Mouse (Mus musculus) embryonic facial prominence, embryonic 14.5 days (tissue): ENCODE measurements around the gene Zkscan8. TPM values are rescaled to one million over a fixed set of nuclear protein-coding genes. Genes with fewer than 3 reads are reported as not detected.
"Not testable (repeated sequence)": the region's sequence is repeated elsewhere in the genome, so short reads cannot be mapped to it uniquely, and the experiment has no call there.

Experiments used
- ATAC-seq: fragments of 200-750 bp; cut with Nextera tagmentation; 2 replicates; pipeline ENCODE4 v1.8.0; 2017; ENCODE audit warnings: low read depth, moderate number of reproducible peaks, moderate TSS enrichment
- DNase-seq: peaks from one replicate; pipeline ENCODE4 v3.0.0-alpha.2; 2015; ENCODE audit warnings: low spot score
- H3K27ac ChIP-seq: fragments of 300-500 bp; sonication (generic); replicated peaks from 2 replicates; pipeline ENCODE4 v1.5.1; 2014; ENCODE audit warnings: low read depth, mild to moderate bottlenecking, low read length, moderate library complexity
- H3K27me3 ChIP-seq: fragments of 300-500 bp; sonication (generic); replicated peaks from 2 replicates; pipeline ENCODE4 v1.6.1; 2014; ENCODE audit warnings: low read length; ENCODE audit not compliant: control insufficient read depth, insufficient read depth
- H3K36me3 ChIP-seq: fragments of 300-500 bp; sonication (generic); 2 replicates; pipeline ENCODE4 v1.6.1; 2014; ENCODE audit warnings: low read length, mixed read lengths; ENCODE audit not compliant: control insufficient read depth, insufficient read depth
- H3K4me1 ChIP-seq: fragments of 300-500 bp; sonication (generic); 2 replicates; pipeline ENCODE4 v1.6.1; 2014; ENCODE audit warnings: antibody characterized with exemption, low read length; ENCODE audit not compliant: control insufficient read depth, insufficient read depth
- H3K4me2 ChIP-seq: fragments of 300-500 bp; sonication (generic); 2 replicates; pipeline ENCODE4 v1.6.1; 2014; ENCODE audit warnings: low read depth, mild to moderate bottlenecking, low read length, moderate library complexity, mixed read lengths
- H3K4me3 ChIP-seq: fragments of 300-500 bp; sonication (generic); 2 replicates; pipeline ENCODE4 v1.5.1; 2014; ENCODE audit warnings: low read depth, mild to moderate bottlenecking, low read length
- H3K9ac ChIP-seq: fragments of 300-500 bp; sonication (generic); 2 replicates; pipeline ENCODE4 v1.6.1; 2014; ENCODE audit warnings: low read depth, mild to moderate bottlenecking, low read length, moderate library complexity, mixed read lengths
- H3K9me3 ChIP-seq: fragments of 300-500 bp; sonication (generic); 2 replicates; pipeline ENCODE4 v1.6.1; 2016; ENCODE audit warnings: low read length; ENCODE audit not compliant: control insufficient read depth
- WGBS: fragments of 180-500 bp; shearing (Covaris S2); extraction: QIAGEN DNeasy Blood & Tissue Kit; methylation state at CpG from one replicate; pipeline ENCODE4 v1.1.7; 2014; 5-methylcytosine and 5-hydroxymethylcytosine counted together
- polyA plus RNA-seq: library from polyadenylated mRNA; unstranded; fragments of >200 nt; fragmentation: Nextera tagmentation; extraction: Ambion mirVana; gene quantifications from 2 replicates; pipeline ENCODE4 v1.2.1, GENCODE M21; 2014

Gene Zkscan8
- polyA plus RNA-seq, 1 experiment from 2014 or later, result 8.5 TPM

- H3K4me1 ChIP-seq, result no peaks in the 10 kb centered on the region
- WGBS, result 92% methylated on average over 16 of the region's 21 CpGs
These were observed 35.8 kb downstream of the Zkscan8 start, which contains the start of gene AK157302 for GRCm38 (mm10) chr13:21495080-21495479. Gene AK157302 (plus strand): TSS chr13:21495223.

GRCm38 (mm10) chr13:21492847-21493246 is 38.1 kb downstream of the Zkscan8 start:
- no peaks in the 10 kb centered on the region for H3K9me3 ChIP-seq
- no peak overlapping the region for H3K4me2 ChIP-seq
- no peaks in the 10 kb centered on the region for H3K27me3 ChIP-seq
- no peaks in the 10 kb centered on the region for H3K36me3 ChIP-seq
- no peak for ATAC-seq
- H3K4me1 ChIP-seq, result no peaks in the 10 kb centered on the region
- DNase-seq, result no peak
- no peak overlapping the region for H3K4me3 ChIP-seq
- H3K27ac ChIP-seq, result no peak overlapping the region
- H3K9ac ChIP-seq, result no peak overlapping the region
- WGBS, result 93% methylated on average over 5 of the region's 5 CpGs

More at GRCm38 (mm10) chr13:21495080-21495479, 35.8 kb downstream of the Zkscan8 start, which contains the start of gene AK157302:
- Histone ChIP-seq H3K36me3 (no peaks in the 10 kb centered on the region), H3K9me3 (no peaks in the 10 kb centered on the region), H3K27me3 (no peaks in the 10 kb centered on the region), H3K27ac (no peak within 1 kb of the TSS), H3K4me3 (no peak within 1 kb of the TSS), H3K4me2 (no peak within 1 kb of the TSS), H3K9ac (no peak within 1 kb of the TSS)
- ATAC-seq, result no peak
- DNase-seq, result no peak

GRCm38 (mm10) chr13:21486881-21487280 is 44.0 kb downstream of the Zkscan8 start:
- Histone ChIP-seq H3K27me3 (no peaks in the 10 kb centered on the region), H3K9me3 (peaks cover 4% of the 10 kb centered on the region; the same call in 1 of the 2 replicates), H3K4me1 (no peaks in the 10 kb centered on the region), H3K36me3 (peaks cover 15% of the 10 kb centered on the region; the same call in 1 of the 2 replicates), H3K4me2 (no peak overlapping the region), H3K27ac (no peak overlapping the region), H3K9ac (no peak overlapping the region), H3K4me3 (no peak overlapping the region)
- no peak for DNase-seq
- ATAC-seq, result no peak
- 89% methylated on average over 1 of the region's 1 CpGs for WGBS

- Histone ChIP-seq H3K4me2 (peak within 1 kb of the TSS; percentile 65), H3K27ac (peak within 1 kb of the TSS; percentile 70), H3K9ac (peak within 1 kb of the TSS; percentile 68), H3K4me3 (peak within 1 kb of the TSS; percentile 62)
- H3K9me3 ChIP-seq, H3K4me1 ChIP-seq, H3K27me3 ChIP-seq, H3K36me3 ChIP-seq: not testable (repeated sequence)
- peak; percentile 89 for DNase-seq
- 2% methylated on average over 19 of the region's 31 CpGs for WGBS
- ATAC-seq, result peak; percentile 83
These were observed 51.9 kb downstream of the Zkscan8 start, which contains the start of the genes Zkscan4 and Gm10065 for GRCm38 (mm10) chr13:21478759-21479670. Gene Zkscan4 (plus strand): TSS chr13:21478907. Gene Gm10065 (minus strand): TSS chr13:21479441.

GRCm38 (mm10) chr13:21472427-21472826 is 58.5 kb downstream of the Zkscan8 start:
- no peak overlapping the region for H3K4me3 ChIP-seq
- H3K4me2 ChIP-seq, result no peak overlapping the region
- WGBS, result 34% methylated on average over 4 of the region's 4 CpGs
- no peaks in the 10 kb centered on the region for H3K4me1 ChIP-seq
- DNase-seq (no peak), ATAC-seq (no peak)
- peaks cover 5% of the 10 kb centered on the region; the same call in 1 of the 2 replicates for H3K27me3 ChIP-seq
- H3K9ac ChIP-seq, result no peak overlapping the region
- no peak overlapping the region for H3K27ac ChIP-seq
- H3K36me3 ChIP-seq, result no peaks in the 10 kb centered on the region
- H3K9me3 ChIP-seq, result no peaks in the 10 kb centered on the region

- H3K27ac ChIP-seq, result no peak overlapping the region
- no peak for ATAC-seq
- 26% methylated on average over 9 of the region's 9 CpGs for WGBS
- DNase-seq, result no peak
- H3K4me3 ChIP-seq, result no peak overlapping the region
- no peaks in the 10 kb centered on the region for H3K36me3 ChIP-seq
- no peak overlapping the region for H3K9ac ChIP-seq
- H3K9me3 ChIP-seq, result no peaks in the 10 kb centered on the region
- peaks cover 5% of the 10 kb centered on the region; the same call in 1 of the 2 replicates for H3K27me3 ChIP-seq
- H3K4me1 ChIP-seq, result no peaks in the 10 kb centered on the region
- peak overlapping the region; percentile 92 for H3K4me2 ChIP-seq
These were observed 61.8 kb downstream of the Zkscan8 start for GRCm38 (mm10) chr13:21469097-21469496.

- Histone ChIP-seq H3K27me3 (peaks cover 5% of the 10 kb centered on the region; the same call in 1 of the 2 replicates), H3K36me3 (no peaks in the 10 kb centered on the region), H3K9me3 (no peaks in the 10 kb centered on the region), H3K4me2 (peak within 1 kb of the TSS; percentile 92), H3K4me3 (peak within 1 kb of the TSS; percentile 65), H3K27ac (no peak within 1 kb of the TSS; the same call in 1 of the 2 replicates), H3K9ac (peak within 1 kb of the TSS; percentile 73), H3K4me1 (no peaks in the 10 kb centered on the region)
- ATAC-seq (peak; percentile 99), DNase-seq (peak; percentile 91)
- under 1% methylated on average over 23 of the region's 54 CpGs for WGBS
These were observed 62.6 kb downstream of the Zkscan8 start, which contains the start of gene Nkapl for GRCm38 (mm10) chr13:21468061-21469019. Gene Nkapl (minus strand): TSS chr13:21468509.

GRCm38 (mm10) chr13:21467336-21467735 is 63.6 kb downstream of the Zkscan8 start:
- Histone ChIP-seq H3K4me3 (no peak overlapping the region), H3K9ac (no peak overlapping the region), H3K27ac (no peak overlapping the region), H3K27me3 (peaks cover 5% of the 10 kb centered on the region; the same call in 1 of the 2 replicates), H3K9me3 (no peaks in the 10 kb centered on the region), H3K36me3 (no peaks in the 10 kb centered on the region), H3K4me2 (peak overlapping the region; percentile 92; the same call in 1 of the 2 replicates), H3K4me1 (no peaks in the 10 kb centered on the region)
- no peak for DNase-seq
- 83% methylated on average over 10 of the region's 10 CpGs for WGBS
- ATAC-seq, result no peak
